Mouse (Mus musculus) ES-Bruce4 (cell line): Measurements from ENCODE around the gene Plk4. TPM values are rescaled to one million over a fixed set of nuclear protein-coding genes. Genes with fewer than 3 reads are reported as not detected.
A peak's percentile ranks its signal among the peaks of the same experiment; 100 is the strongest.

Experiments
- H3K27ac ChIP-seq: 2 replicates; pipeline ENCODE4 v1.5.1; 2012; ENCODE audit warnings: low read length, inconsistent platforms; ENCODE audit not compliant: insufficient read depth
- H3K27me3 ChIP-seq: 2 replicates; pipeline ENCODE4 v1.6.1; 2012; ENCODE audit warnings: mild to moderate bottlenecking, low read length, inconsistent platforms; ENCODE audit not compliant: control insufficient read depth, poor library complexity, insufficient read depth, severe bottlenecking
- H3K36me3 ChIP-seq: 2 replicates; pipeline ENCODE4 v1.6.1; 2012; ENCODE audit warnings: inconsistent platforms, mild to moderate bottlenecking, low read length, moderate library complexity; ENCODE audit not compliant: control insufficient read depth, poor library complexity, insufficient read depth, severe bottlenecking
- H3K4me1 ChIP-seq: one replicate; pipeline ENCODE4 v1.8.1; 2011; ENCODE audit warnings: low read length; ENCODE audit not compliant: control insufficient read depth, insufficient read depth
- H3K4me3 ChIP-seq: 2 replicates; pipeline ENCODE4 v1.5.1; 2011; ENCODE audit warnings: low read depth, mild to moderate bottlenecking, low read length
- H3K9ac ChIP-seq: 2 replicates; pipeline ENCODE4 v1.6.1; 2012; ENCODE audit warnings: low read depth, mild to moderate bottlenecking, inconsistent platforms; ENCODE audit not compliant: poor library complexity, severe bottlenecking
- H3K9me3 ChIP-seq: replicated peaks from 2 replicates; pipeline ENCODE4 v1.6.1; 2012; ENCODE audit warnings: mild to moderate bottlenecking, low read length, inconsistent platforms; ENCODE audit not compliant: control insufficient read depth, poor library complexity, insufficient read depth, severe bottlenecking
- CTCF ChIP-seq: IDR thresholded peaks from one replicate; pipeline ENCODE4 v1.8.1; 2011; ENCODE audit warnings: low read depth, low read length
- EP300 ChIP-seq: IDR thresholded peaks from 2 replicates; pipeline ENCODE4 v1.6.1; 2011; ENCODE audit warnings: low read depth, low read length; ENCODE audit not compliant: insufficient read depth
- POLR2A ChIP-seq: IDR thresholded peaks from one replicate; pipeline ENCODE4 v1.8.1; 2011; ENCODE audit warnings: low read length; ENCODE audit not compliant: insufficient read depth
- polyA plus RNA-seq: library from polyadenylated mRNA; stranded (reverse); fragments of >200 nt; gene quantifications from 2 replicates; pipeline ENCODE4 v1.2.4, GENCODE M21; 2011; ENCODE audit warnings: low read depth; ENCODE audit not compliant: missing spikeins, insufficient read depth, insufficient read length

Plk4 gene
- polyA plus RNA-seq = 56.0 and 59.1 TPM in 2 replicates

DNA sequence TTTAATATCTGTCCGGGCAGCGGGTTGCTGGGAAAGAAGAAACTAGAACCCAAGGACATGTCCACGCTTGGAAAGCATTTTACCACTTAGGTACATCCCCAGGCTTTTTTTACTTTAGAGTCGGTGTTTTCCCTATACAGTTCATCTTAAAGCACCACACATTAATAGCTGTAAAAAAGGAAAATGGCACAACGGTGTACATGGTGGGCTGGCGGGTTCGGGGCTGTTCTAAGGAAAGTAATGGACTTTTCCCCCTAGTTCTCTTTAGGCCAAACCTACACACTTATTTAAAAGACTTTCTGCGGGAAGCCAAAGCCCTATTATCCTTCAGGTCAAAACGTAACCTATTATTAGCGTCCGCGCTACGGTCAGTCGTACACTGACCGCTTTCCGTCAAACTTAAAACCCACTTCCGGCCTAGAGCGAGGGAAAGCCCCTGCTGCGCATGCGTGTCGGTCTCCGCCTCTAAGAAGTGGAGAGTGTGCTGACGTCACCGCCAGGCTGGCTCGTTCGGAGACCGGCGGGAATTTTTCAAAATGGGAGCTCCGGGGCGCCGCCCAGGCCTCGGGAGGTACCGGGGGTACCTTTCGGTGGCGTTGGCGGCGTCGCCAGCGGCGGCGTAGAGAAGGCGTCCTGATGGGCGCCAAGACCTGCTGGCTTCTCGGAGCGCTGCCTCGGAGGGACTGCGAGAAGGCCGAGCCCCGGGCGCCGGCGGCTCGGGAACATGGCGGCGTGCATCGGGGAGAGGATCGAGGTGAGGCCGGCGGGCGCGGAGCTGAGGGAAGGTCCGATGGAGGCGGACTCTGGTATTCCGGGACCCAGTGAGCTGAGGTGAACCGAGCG, at the start of gene Plk4:
Plk4 (plus strand) TSS at position 490 of the 843 bp plus-strand sequence.
- Histone ChIP-seq H3K36me3 (peaks cover 15% of the 10 kb centered on the region), H3K9me3 (no peaks in the 10 kb centered on the region), H3K27ac (peak within 1 kb of the TSS; percentile 78), H3K27me3 (no peaks in the 10 kb centered on the region), H3K4me1 (no peaks in the 10 kb centered on the region), H3K4me3 (peak within 1 kb of the TSS; percentile 100), H3K9ac (peak within 1 kb of the TSS; percentile 95)
- TF ChIP-seq CTCF (no peak), POLR2A (peak; percentile 70), EP300 (no peak)

DNA sequence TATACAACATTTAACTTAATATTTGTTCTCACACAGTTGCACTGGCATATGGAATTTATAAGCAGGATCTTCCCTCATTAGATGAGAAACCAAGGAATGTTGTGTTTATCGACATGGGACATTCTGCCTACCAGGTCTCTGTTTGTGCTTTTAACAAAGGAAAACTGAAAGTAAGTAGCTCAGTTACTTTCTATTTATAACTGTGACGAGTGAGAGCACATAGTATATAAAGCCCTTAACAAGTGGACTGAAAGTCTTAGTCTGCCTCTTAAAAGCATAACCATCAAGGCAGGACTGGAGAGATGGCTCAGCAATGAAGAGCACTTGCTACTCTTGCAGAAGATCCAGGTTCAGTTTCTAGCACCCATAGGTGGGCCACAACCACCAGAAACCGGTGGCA, 39.1 kb upstream of the Plk4 start:
- Histone ChIP-seq H3K27ac (no peak overlapping the region), H3K36me3 (no peaks in the 10 kb centered on the region), H3K9ac (no peak overlapping the region), H3K27me3 (no peaks in the 10 kb centered on the region), H3K4me1 (no peaks in the 10 kb centered on the region), H3K9me3 (no peaks in the 10 kb centered on the region), H3K4me3 (no peak overlapping the region)
- no peak for TF ChIP-seq POLR2A
- TF ChIP-seq CTCF = no peak
- no peak for TF ChIP-seq EP300

- Histone ChIP-seq H3K36me3 (no peaks in the 10 kb centered on the region), H3K9ac (no peak overlapping the region), H3K27me3 (no peaks in the 10 kb centered on the region), H3K4me1 (no peaks in the 10 kb centered on the region), H3K27ac (no peak overlapping the region), H3K4me3 (no peak overlapping the region), H3K9me3 (no peaks in the 10 kb centered on the region)
- no peak for TF ChIP-seq EP300
- no peak for TF ChIP-seq CTCF
- TF ChIP-seq POLR2A = no peak
Observed at GRCm38 (mm10) chr3:40761312-40761711, 38.5 kb upstream of the Plk4 start.

- H3K9me3 ChIP-seq = no peaks in the 10 kb centered on the region
- TF ChIP-seq POLR2A (no peak), CTCF (no peak), EP300 (no peak)
- H3K9ac ChIP-seq = no peak overlapping the region
- H3K36me3 ChIP-seq = no peaks in the 10 kb centered on the region
- H3K4me3 ChIP-seq = no peak overlapping the region
- no peaks in the 10 kb centered on the region for H3K4me1 ChIP-seq
- no peak overlapping the region for H3K27ac ChIP-seq
- H3K27me3 ChIP-seq = no peaks in the 10 kb centered on the region
Observed at GRCm38 (mm10) chr3:40793783-40794182, 6.0 kb upstream of the Plk4 start.

GRCm38 (mm10) chr3:40798054-40798453, 1.8 kb upstream of the Plk4 start:
- H3K4me1 ChIP-seq = no peaks in the 10 kb centered on the region
- peaks cover 14% of the 10 kb centered on the region for H3K36me3 ChIP-seq
- no peak overlapping the region for H3K4me3 ChIP-seq
- no peak for TF ChIP-seq CTCF
- TF ChIP-seq POLR2A = no peak
- no peak for TF ChIP-seq EP300
- no peak overlapping the region for H3K9ac ChIP-seq
- no peaks in the 10 kb centered on the region for H3K9me3 ChIP-seq
- H3K27me3 ChIP-seq = no peaks in the 10 kb centered on the region
- no peak overlapping the region for H3K27ac ChIP-seq

- TF ChIP-seq EP300 (no peak), POLR2A (no peak), CTCF (peak; percentile 58)
- no peak overlapping the region for H3K4me3 ChIP-seq
- H3K27ac ChIP-seq = no peak overlapping the region
- H3K9ac ChIP-seq = no peak overlapping the region
- H3K36me3 ChIP-seq = peaks cover 15% of the 10 kb centered on the region
- no peaks in the 10 kb centered on the region for H3K27me3 ChIP-seq
- no peaks in the 10 kb centered on the region for H3K9me3 ChIP-seq
- H3K4me1 ChIP-seq = no peaks in the 10 kb centered on the region
Observed at GRCm38 (mm10) chr3:40798500-40798899, 1.3 kb upstream of the Plk4 start.
